Mouse (Mus musculus): ENCODE results near the gene Acot6.

DNA sequence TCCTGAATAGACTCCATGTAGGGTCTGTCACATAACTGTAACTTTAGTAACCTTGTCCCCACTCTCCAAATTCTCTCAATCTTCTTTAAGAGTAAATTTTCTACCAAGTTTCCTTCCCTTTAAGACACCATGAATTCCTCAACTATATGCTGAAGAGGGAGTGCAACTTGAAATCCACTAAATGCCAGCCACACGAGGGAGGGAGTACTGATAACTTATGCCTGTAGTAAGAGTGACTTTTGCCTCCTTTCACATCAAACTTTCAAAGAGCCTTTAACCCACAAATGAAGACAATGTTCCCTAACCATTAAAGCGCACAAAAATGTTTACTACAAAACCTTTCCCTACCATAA, 1.0 kb downstream of the Acot6 start:
- TF ChIP-seq GATA1 (IDR thresholded peaks at IDR 0.05; ENCODE audit: borderline replicate concordance, low read length) (no peak), FLI1 (IDR thresholded peaks at IDR 0.05; ENCODE audit: low read length) (no peak)

All from megakaryocyte, embryonic 14.5 days (primary cell).